Mouse (Mus musculus): ENCODE measurements at regions not wholly inside any gene's neighbourhood (a gene's known extent, or its start where the extent isn't known, plus 50 kb on each side); places are given as distances from the start of the nearest gene placed in this dataset.
"Not testable (repeated sequence)": the region's sequence is repeated elsewhere in the genome, so short reads cannot be mapped to it uniquely, and the experiment has no call there.

DNA sequence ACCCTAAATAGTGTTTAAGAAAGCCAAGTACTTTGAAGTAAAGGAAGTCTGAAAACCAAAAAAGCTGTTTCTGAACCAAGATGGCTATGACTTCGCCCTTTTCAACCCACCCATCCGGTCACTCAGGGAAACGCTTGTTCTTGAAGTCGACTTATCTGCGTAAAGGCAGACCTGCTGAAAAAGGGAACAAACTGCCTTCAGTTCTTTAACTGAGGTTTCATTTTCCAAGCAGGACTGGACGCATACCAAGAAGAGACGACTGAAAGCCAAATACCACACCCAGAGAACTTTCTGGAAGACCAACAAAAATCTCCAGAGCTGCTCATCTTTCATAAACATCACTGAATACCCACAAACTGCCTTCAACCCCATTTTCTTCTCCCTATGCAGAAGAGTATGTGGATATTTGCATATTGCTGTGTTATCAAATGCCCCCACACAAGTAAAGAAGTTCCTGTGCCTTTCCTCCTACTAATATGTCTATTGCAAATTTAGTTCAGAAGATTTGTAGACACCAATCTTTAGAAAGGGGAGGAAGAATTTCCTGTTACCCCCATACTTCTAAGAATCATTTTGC lies 103.5 kb upstream of the Fam3c start:
- Histone ChIP-seq H3K4me3 (ENCODE audit: low read depth, low read length) (no peak overlapping the region), H3K4me1 (ENCODE audit: control insufficient read depth, insufficient read depth, low read length) (no peaks in the 10 kb centered on the region), H3K9ac (replicated peaks; ENCODE audit: low read depth, low read length) (no peak overlapping the region), H3K36me3 (ENCODE audit: control insufficient read depth, insufficient read depth, low read length) (no peaks in the 10 kb centered on the region), H3K27ac (ENCODE audit: low read length) (no peak overlapping the region), H3K9me3 (ENCODE audit: control insufficient read depth, low read depth, low read length) (no peaks in the 10 kb centered on the region; the same call in 1 of the 2 replicates), H3K4me2 (replicated peaks; ENCODE audit: low read depth, low read length) (no peak overlapping the region), H3K27me3 (ENCODE audit: control insufficient read depth, insufficient read depth, low read length) (no peaks in the 10 kb centered on the region)
- 84% methylated on average over 7 of the region's 7 CpGs for WGBS
- ATAC-seq (ENCODE audit: insufficient number of reproducible peaks, insufficient read depth, low FRiP score, low read depth): no peak

GRCm38 (mm10) chr6:22452203-22452602 lies 96.2 kb upstream of the Fam3c start:
- Histone ChIP-seq H3K27me3 (ENCODE audit: control insufficient read depth, insufficient read depth, low read length) (no peaks in the 10 kb centered on the region), H3K9me3 (ENCODE audit: control insufficient read depth, low read depth, low read length) (no peaks in the 10 kb centered on the region; the same call in 1 of the 2 replicates), H3K9ac (replicated peaks; ENCODE audit: low read depth, low read length) (no peak overlapping the region), H3K27ac (ENCODE audit: low read length) (no peak overlapping the region), H3K4me1 (ENCODE audit: control insufficient read depth, insufficient read depth, low read length) (no peaks in the 10 kb centered on the region), H3K36me3 (ENCODE audit: control insufficient read depth, insufficient read depth, low read length) (no peaks in the 10 kb centered on the region), H3K4me2 (replicated peaks; ENCODE audit: low read depth, low read length) (no peak overlapping the region), H3K4me3 (ENCODE audit: low read depth, low read length) (no peak overlapping the region)
- 83% methylated on average over 2 of the region's 2 CpGs for WGBS
- ATAC-seq (ENCODE audit: insufficient number of reproducible peaks, insufficient read depth, low FRiP score, low read depth): no peak

GRCm38 (mm10) chr6:22450501-22450900 lies 94.5 kb upstream of the Fam3c start:
- Histone ChIP-seq H3K4me3 (ENCODE audit: low read depth, low read length) (no peak overlapping the region), H3K4me1 (ENCODE audit: control insufficient read depth, insufficient read depth, low read length) (no peaks in the 10 kb centered on the region), H3K36me3 (ENCODE audit: control insufficient read depth, insufficient read depth, low read length) (no peaks in the 10 kb centered on the region), H3K27ac (ENCODE audit: low read length) (no peak overlapping the region), H3K9ac (replicated peaks; ENCODE audit: low read depth, low read length) (no peak overlapping the region), H3K4me2 (replicated peaks; ENCODE audit: low read depth, low read length) (no peak overlapping the region), H3K9me3 (ENCODE audit: control insufficient read depth, low read depth, low read length) (no peaks in the 10 kb centered on the region), H3K27me3 (ENCODE audit: control insufficient read depth, insufficient read depth, low read length) (no peaks in the 10 kb centered on the region)
- ATAC-seq (ENCODE audit: insufficient number of reproducible peaks, insufficient read depth, low FRiP score, low read depth): no peak

- no peaks in the 10 kb centered on the region for H3K9me3 ChIP-seq (ENCODE audit: control insufficient read depth, low read depth, low read length)
- ATAC-seq (ENCODE audit: insufficient number of reproducible peaks, insufficient read depth, low FRiP score, low read depth): no peak
Measured at GRCm38 (mm10) chr6:22448906-22449305, 92.9 kb upstream of the Fam3c start.

GRCm38 (mm10) chr6:22447636-22448035 lies 91.6 kb upstream of the Fam3c start:
- no peak overlapping the region for H3K27ac ChIP-seq (ENCODE audit: low read length)
- H3K4me1 ChIP-seq (ENCODE audit: control insufficient read depth, insufficient read depth, low read length): no peaks in the 10 kb centered on the region
- no peaks in the 10 kb centered on the region for H3K9me3 ChIP-seq (ENCODE audit: control insufficient read depth, low read depth, low read length)
- no peaks in the 10 kb centered on the region for H3K36me3 ChIP-seq (ENCODE audit: control insufficient read depth, insufficient read depth, low read length)
- H3K4me3 ChIP-seq (ENCODE audit: low read depth, low read length): no peak overlapping the region
- no peak for ATAC-seq (ENCODE audit: insufficient number of reproducible peaks, insufficient read depth, low FRiP score, low read depth)
- no peak overlapping the region for H3K9ac ChIP-seq (replicated peaks; ENCODE audit: low read depth, low read length)
- no peak overlapping the region for H3K4me2 ChIP-seq (replicated peaks; ENCODE audit: low read depth, low read length)
- no peaks in the 10 kb centered on the region for H3K27me3 ChIP-seq (ENCODE audit: control insufficient read depth, insufficient read depth, low read length)
- WGBS: 77% methylated on average over 2 of the region's 2 CpGs

More at GRCm38 (mm10) chr6:22448906-22449305, 92.9 kb upstream of the Fam3c start:
- 84% methylated on average over 9 of the region's 9 CpGs for WGBS
- H3K4me2 ChIP-seq (replicated peaks; ENCODE audit: low read depth, low read length): no peak overlapping the region
- no peaks in the 10 kb centered on the region for H3K36me3 ChIP-seq (ENCODE audit: control insufficient read depth, insufficient read depth, low read length)
- H3K4me3 ChIP-seq (ENCODE audit: low read depth, low read length): no peak overlapping the region
- no peak overlapping the region for H3K9ac ChIP-seq (replicated peaks; ENCODE audit: low read depth, low read length)
- no peaks in the 10 kb centered on the region for H3K4me1 ChIP-seq (ENCODE audit: control insufficient read depth, insufficient read depth, low read length)
- H3K27ac ChIP-seq (ENCODE audit: low read length): no peak overlapping the region
- H3K27me3 ChIP-seq (ENCODE audit: control insufficient read depth, insufficient read depth, low read length): no peaks in the 10 kb centered on the region

DNA sequence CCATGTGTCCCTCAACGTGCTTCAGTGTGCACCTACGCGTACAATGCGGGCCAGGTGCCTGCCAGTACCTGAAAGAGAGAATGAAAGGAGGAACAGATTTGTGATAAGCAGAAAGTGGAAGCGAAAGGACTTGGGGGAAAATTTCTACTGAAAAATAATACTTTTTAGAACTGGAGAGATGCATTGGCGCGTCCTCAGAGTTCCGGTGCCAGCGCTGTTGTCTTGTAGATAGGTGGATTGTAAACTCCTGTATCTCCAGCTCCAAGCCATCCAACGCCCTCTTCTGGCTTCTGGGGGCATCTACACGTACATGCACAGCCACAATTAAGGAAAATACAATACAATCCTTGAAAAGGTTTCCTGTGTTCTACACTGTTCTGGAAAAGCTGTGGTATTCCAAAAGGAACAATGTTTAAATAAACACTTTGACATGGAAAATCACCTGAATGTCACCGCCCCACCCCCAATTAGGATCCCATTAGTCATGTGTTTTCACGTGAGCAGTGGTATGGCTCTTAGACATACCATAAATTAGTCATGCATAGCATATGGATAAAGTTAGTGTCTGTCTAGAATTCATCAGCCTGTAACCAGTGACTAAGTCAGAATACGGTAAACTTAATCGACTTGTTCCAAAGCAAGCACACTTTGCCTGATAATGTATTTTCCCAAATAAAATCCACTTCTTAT lies 90.7 kb upstream of the Fam3c start:
- no peaks in the 10 kb centered on the region for H3K27me3 ChIP-seq (ENCODE audit: control insufficient read depth, insufficient read depth, low read length)
- no peaks in the 10 kb centered on the region for H3K4me1 ChIP-seq (ENCODE audit: control insufficient read depth, insufficient read depth, low read length)
- no peak overlapping the region for H3K9ac ChIP-seq (replicated peaks; ENCODE audit: low read depth, low read length)
- no peaks in the 10 kb centered on the region for H3K36me3 ChIP-seq (ENCODE audit: control insufficient read depth, insufficient read depth, low read length)
- no peak for ATAC-seq (ENCODE audit: insufficient number of reproducible peaks, insufficient read depth, low FRiP score, low read depth)
- WGBS: 77% methylated on average over 15 of the region's 15 CpGs
- H3K9me3 ChIP-seq (ENCODE audit: control insufficient read depth, low read depth, low read length): no peaks in the 10 kb centered on the region
- no peak overlapping the region for H3K4me3 ChIP-seq (ENCODE audit: low read depth, low read length)
- H3K4me2 ChIP-seq (replicated peaks; ENCODE audit: low read depth, low read length): no peak overlapping the region
- H3K27ac ChIP-seq (ENCODE audit: low read length): no peak overlapping the region

DNA sequence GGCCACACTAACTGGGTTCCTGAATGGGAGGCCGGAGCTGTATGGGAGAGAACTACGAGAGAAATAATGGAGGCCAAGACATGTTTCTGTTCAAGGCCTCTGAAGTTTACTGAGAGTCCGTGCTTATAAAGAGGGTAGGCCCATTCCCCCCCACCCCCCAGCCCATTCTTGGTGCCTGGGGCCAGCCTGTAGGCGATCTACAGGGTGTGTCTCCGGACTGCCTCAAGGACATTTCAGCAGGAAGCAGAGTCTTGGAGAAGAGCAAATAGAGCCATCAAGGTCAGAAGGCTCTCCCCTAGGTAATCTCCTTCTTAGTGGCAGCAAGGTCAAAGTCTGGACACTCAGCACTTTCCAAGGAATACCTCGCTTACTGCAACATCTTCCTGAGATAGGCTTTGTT lies 88.8 kb upstream of the Fam3c start:
- H3K4me3 ChIP-seq (ENCODE audit: low read depth, low read length); H3K4me1 ChIP-seq (ENCODE audit: control insufficient read depth, insufficient read depth, low read length); H3K27me3 ChIP-seq (ENCODE audit: control insufficient read depth, insufficient read depth, low read length); H3K9ac ChIP-seq (replicated peaks; ENCODE audit: low read depth, low read length); ATAC-seq (ENCODE audit: insufficient number of reproducible peaks, insufficient read depth, low FRiP score, low read depth); H3K4me2 ChIP-seq (replicated peaks; ENCODE audit: low read depth, low read length); H3K36me3 ChIP-seq (ENCODE audit: control insufficient read depth, insufficient read depth, low read length); H3K9me3 ChIP-seq (ENCODE audit: control insufficient read depth, low read depth, low read length); H3K27ac ChIP-seq (ENCODE audit: low read length): not testable (repeated sequence)
- 85% methylated on average over 6 of the region's 6 CpGs for WGBS

DNA sequence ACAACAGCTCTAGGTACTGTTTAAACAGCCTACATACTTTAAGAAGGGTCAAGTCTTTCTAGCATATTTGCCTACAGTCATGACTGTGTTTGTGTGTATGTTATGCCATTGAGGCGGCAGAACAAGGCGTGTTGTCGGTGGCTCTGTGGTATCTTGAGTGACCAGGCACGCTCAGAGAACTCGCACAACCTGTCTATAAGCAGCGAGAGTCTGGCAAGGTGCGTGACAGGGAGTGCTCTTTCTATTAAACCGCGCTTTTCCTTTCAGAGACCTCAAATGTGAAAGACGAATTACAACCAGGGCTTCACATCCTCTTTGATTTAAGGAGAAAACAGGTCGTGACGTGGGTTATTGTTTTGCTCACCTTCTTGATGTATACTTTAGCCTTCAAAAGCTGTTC lies 88.2 kb upstream of the Fam3c start:
- no peak for ATAC-seq (ENCODE audit: insufficient number of reproducible peaks, insufficient read depth, low FRiP score, low read depth)
- H3K9me3 ChIP-seq (ENCODE audit: control insufficient read depth, low read depth, low read length): no peaks in the 10 kb centered on the region
- H3K9ac ChIP-seq (replicated peaks; ENCODE audit: low read depth, low read length): no peak overlapping the region
- no peaks in the 10 kb centered on the region for H3K27me3 ChIP-seq (ENCODE audit: control insufficient read depth, insufficient read depth, low read length)
- H3K4me3 ChIP-seq (ENCODE audit: low read depth, low read length): no peak overlapping the region
- H3K36me3 ChIP-seq (ENCODE audit: control insufficient read depth, insufficient read depth, low read length): no peaks in the 10 kb centered on the region
- H3K27ac ChIP-seq (ENCODE audit: low read length): peak overlapping the region; percentile 6; the same call in 1 of the 2 replicates
- H3K4me2 ChIP-seq (replicated peaks; ENCODE audit: low read depth, low read length): no peak overlapping the region
- WGBS: 65% methylated on average over 12 of the region's 12 CpGs
- H3K4me1 ChIP-seq (ENCODE audit: control insufficient read depth, insufficient read depth, low read length): no peaks in the 10 kb centered on the region

DNA sequence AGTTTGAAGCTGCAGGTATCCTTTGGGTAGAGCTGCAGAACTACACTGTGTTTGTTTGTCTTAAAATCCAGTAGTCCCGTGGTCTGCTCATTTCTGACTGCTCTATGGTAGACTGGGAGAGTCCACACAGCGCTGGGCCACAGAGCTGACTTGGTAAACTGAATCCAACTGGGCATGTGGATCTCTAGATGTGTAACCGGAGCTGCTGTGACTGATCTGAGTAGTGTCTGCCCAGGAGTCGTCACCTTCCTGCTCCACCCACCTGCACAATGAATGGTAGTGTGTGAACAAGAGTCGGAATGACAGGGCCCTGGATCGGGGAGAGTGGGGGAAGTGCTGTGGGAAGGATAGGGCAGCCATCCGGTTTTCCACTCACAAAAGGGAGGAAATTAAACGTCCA lies 87.5 kb upstream of the Fam3c start:
- H3K4me1 ChIP-seq (ENCODE audit: control insufficient read depth, insufficient read depth, low read length): no peaks in the 10 kb centered on the region
- peak overlapping the region; percentile 6; the same call in 1 of the 2 replicates for H3K27ac ChIP-seq (ENCODE audit: low read length)

More for the DNA sequence above, 87.5 kb upstream of the Fam3c start:
- H3K27me3 ChIP-seq (ENCODE audit: control insufficient read depth, insufficient read depth, low read length): no peaks in the 10 kb centered on the region
- no peak overlapping the region for H3K4me2 ChIP-seq (replicated peaks; ENCODE audit: low read depth, low read length)
- H3K9ac ChIP-seq (replicated peaks; ENCODE audit: low read depth, low read length): no peak overlapping the region
- no peaks in the 10 kb centered on the region for H3K36me3 ChIP-seq (ENCODE audit: control insufficient read depth, insufficient read depth, low read length)
- 42% methylated on average over 8 of the region's 8 CpGs for WGBS
- no peak overlapping the region for H3K4me3 ChIP-seq (ENCODE audit: low read depth, low read length)
- peak; percentile 72; the same call in 1 of the 2 replicates for ATAC-seq (ENCODE audit: insufficient number of reproducible peaks, insufficient read depth, low FRiP score, low read depth)
- no peaks in the 10 kb centered on the region for H3K9me3 ChIP-seq (ENCODE audit: control insufficient read depth, low read depth, low read length)

Measured in stomach, embryonic 14.5 days (tissue).